Mouse (Mus musculus): ENCODE measurements around the gene Casr. TPM values are rescaled to one million over a fixed set of nuclear protein-coding genes. Genes with fewer than 3 reads are reported as not detected.

Casr gene
- polyA plus RNA-seq, 1 experiment = 1.00 TPM

DNA sequence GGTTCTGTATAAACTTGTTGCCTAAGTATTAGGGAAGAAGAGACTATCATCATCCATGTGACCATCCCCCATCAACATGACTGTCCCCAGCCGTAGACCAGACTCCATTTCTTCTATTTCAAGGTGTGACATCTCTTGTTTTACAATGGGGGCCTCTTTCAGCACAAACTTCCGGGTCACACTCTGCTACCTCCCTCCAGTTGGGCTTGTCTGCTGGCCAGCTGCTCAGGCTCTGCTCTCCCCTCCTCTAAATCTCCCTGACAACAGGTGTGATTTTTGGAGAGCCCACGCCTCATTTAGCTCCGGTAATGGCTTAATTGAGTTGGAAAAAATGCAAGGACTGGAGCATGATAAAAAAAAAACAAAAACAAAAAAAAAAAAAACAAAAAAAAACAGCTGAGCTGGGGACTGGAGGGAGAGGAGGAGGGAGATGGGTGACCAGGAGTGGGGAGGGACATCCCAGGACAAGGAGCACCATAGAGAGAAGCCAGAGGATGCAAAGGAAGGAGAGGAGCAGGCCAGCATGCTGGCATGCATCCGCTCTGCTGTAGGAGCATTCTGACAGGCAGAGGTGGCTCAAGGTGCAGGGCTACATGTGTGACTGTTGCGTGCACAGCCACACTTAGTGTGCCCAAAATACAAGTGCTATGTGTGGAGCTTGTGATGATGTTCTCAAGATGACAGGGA is 35.2 kb downstream of the Casr start:
- Histone ChIP-seq H3K36me3 (ENCODE audit: control insufficient read depth, insufficient read depth, low read length) (no peaks in the 10 kb centered on the region), H3K27ac (ENCODE audit: control insufficient read depth, insufficient read depth, low read length) (no peak overlapping the region), H3K4me1 (replicated peaks; ENCODE audit: control insufficient read depth, insufficient read depth, low read length) (no peaks in the 10 kb centered on the region), H3K4me3 (ENCODE audit: control insufficient read depth, insufficient read depth, low read length) (no peak overlapping the region), H3K27me3 (ENCODE audit: control insufficient read depth, insufficient read depth, low read length) (no peaks in the 10 kb centered on the region; the same call in 1 of the 2 replicates)
- no peak for DNase-seq
- WGBS = 82% methylated on average over 6 of the region's 6 CpGs
- TF ChIP-seq POLR2A (IDR thresholded peaks at IDR 0.05; ENCODE audit: control insufficient read depth, extremely low read depth, insufficient read depth, low read length, poor library complexity) (no peak), CTCF (IDR thresholded peaks at IDR 0.05; ENCODE audit: borderline replicate concordance, control insufficient read depth, extremely low read depth, insufficient read depth, low read length, poor library complexity) (no peak)

DNA sequence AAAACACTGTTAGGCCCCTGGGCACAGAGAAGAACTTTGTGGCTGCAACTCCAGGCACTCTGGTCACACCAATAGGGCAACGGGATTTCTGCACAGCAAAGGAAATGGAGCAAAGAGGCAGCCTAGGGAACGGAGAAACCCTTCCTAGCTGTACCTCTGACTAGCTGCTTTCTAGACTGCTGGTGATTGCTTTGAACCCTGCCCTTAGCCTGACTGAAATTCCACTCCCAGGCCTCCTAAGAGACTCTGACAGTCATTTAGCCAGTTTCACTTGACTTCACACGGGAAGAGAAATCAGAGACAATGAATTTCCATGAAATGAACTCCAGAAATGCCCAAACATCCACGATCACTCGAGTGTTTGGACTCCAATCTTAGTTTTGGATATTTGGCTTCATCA is 38.8 kb downstream of the Casr start:
- 92% methylated on average over 5 of the region's 5 CpGs for WGBS
- DNase-seq = no peak
- TF ChIP-seq CTCF (IDR thresholded peaks at IDR 0.05; ENCODE audit: borderline replicate concordance, control insufficient read depth, extremely low read depth, insufficient read depth, low read length, poor library complexity) = no peak
- TF ChIP-seq POLR2A (IDR thresholded peaks at IDR 0.05; ENCODE audit: control insufficient read depth, extremely low read depth, insufficient read depth, low read length, poor library complexity) = no peak

GRCm38 (mm10) chr16:36516355-36516754 is 45.6 kb downstream of the Casr start:
- DNase-seq = no peak
- H3K4me3 ChIP-seq (ENCODE audit: control insufficient read depth, insufficient read depth, low read length) = no peak overlapping the region
- no peak overlapping the region for H3K27ac ChIP-seq (ENCODE audit: control insufficient read depth, insufficient read depth, low read length)
- no peaks in the 10 kb centered on the region for H3K36me3 ChIP-seq (ENCODE audit: control insufficient read depth, insufficient read depth, low read length)
- TF ChIP-seq POLR2A (IDR thresholded peaks at IDR 0.05; ENCODE audit: control insufficient read depth, extremely low read depth, insufficient read depth, low read length, poor library complexity) (no peak), CTCF (IDR thresholded peaks at IDR 0.05; ENCODE audit: borderline replicate concordance, control insufficient read depth, extremely low read depth, insufficient read depth, low read length, poor library complexity) (no peak)
- no peaks in the 10 kb centered on the region for H3K4me1 ChIP-seq (replicated peaks; ENCODE audit: control insufficient read depth, insufficient read depth, low read length)
- WGBS = 76% methylated on average over 2 of the region's 2 CpGs
- H3K27me3 ChIP-seq (ENCODE audit: control insufficient read depth, insufficient read depth, low read length) = no peaks in the 10 kb centered on the region

More for the DNA sequence above, 38.8 kb downstream of the Casr start:
- Histone ChIP-seq H3K4me1 (replicated peaks; ENCODE audit: control insufficient read depth, insufficient read depth, low read length) (no peaks in the 10 kb centered on the region), H3K4me3 (ENCODE audit: control insufficient read depth, insufficient read depth, low read length) (no peak overlapping the region), H3K36me3 (ENCODE audit: control insufficient read depth, insufficient read depth, low read length) (no peaks in the 10 kb centered on the region), H3K27me3 (ENCODE audit: control insufficient read depth, insufficient read depth, low read length) (no peaks in the 10 kb centered on the region), H3K27ac (ENCODE audit: control insufficient read depth, insufficient read depth, low read length) (no peak overlapping the region)

DNA sequence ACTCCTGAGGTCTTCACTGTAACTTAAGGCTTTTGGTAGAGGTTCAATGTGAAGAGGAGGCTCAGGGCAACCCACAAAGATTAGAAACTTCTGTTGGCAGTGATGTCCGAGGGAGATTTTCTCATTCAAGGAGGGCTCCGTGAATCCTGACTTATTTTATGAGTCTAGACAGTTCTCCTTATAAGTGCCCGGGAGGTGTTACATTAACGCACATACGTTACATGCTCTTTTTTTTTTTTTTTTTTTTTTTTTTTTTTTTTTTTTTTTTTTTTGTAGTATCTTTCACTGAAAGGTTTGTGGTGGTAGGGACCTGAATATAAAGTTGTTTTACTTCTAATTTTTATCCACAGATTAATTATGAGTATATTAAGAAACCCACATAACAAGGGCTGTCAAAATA is 54.6 kb downstream of the Casr start:
- WGBS = 96% methylated on average over 5 of the region's 5 CpGs
- H3K27me3 ChIP-seq (ENCODE audit: control insufficient read depth, insufficient read depth, low read length) = no peaks in the 10 kb centered on the region
- no peak for DNase-seq
- TF ChIP-seq POLR2A (IDR thresholded peaks at IDR 0.05; ENCODE audit: control insufficient read depth, extremely low read depth, insufficient read depth, low read length, poor library complexity) = no peak
- no peaks in the 10 kb centered on the region for H3K4me1 ChIP-seq (replicated peaks; ENCODE audit: control insufficient read depth, insufficient read depth, low read length)
- H3K27ac ChIP-seq (ENCODE audit: control insufficient read depth, insufficient read depth, low read length) = no peak overlapping the region
- H3K36me3 ChIP-seq (ENCODE audit: control insufficient read depth, insufficient read depth, low read length) = no peaks in the 10 kb centered on the region
- H3K4me3 ChIP-seq (ENCODE audit: control insufficient read depth, insufficient read depth, low read length) = no peak overlapping the region

- no peaks in the 10 kb centered on the region for H3K27me3 ChIP-seq (ENCODE audit: control insufficient read depth, insufficient read depth, low read length)
- TF ChIP-seq CTCF (IDR thresholded peaks at IDR 0.05; ENCODE audit: borderline replicate concordance, control insufficient read depth, extremely low read depth, insufficient read depth, low read length, poor library complexity) (no peak), POLR2A (IDR thresholded peaks at IDR 0.05; ENCODE audit: control insufficient read depth, extremely low read depth, insufficient read depth, low read length, poor library complexity) (no peak)
- H3K4me3 ChIP-seq (ENCODE audit: control insufficient read depth, insufficient read depth, low read length) = no peak overlapping the region
- no peaks in the 10 kb centered on the region for H3K36me3 ChIP-seq (ENCODE audit: control insufficient read depth, insufficient read depth, low read length)
- no peak overlapping the region for H3K27ac ChIP-seq (ENCODE audit: control insufficient read depth, insufficient read depth, low read length)
- no peak for DNase-seq
- no peaks in the 10 kb centered on the region for H3K4me1 ChIP-seq (replicated peaks; ENCODE audit: control insufficient read depth, insufficient read depth, low read length)
Observed at GRCm38 (mm10) chr16:36506827-36507226, 55.1 kb downstream of the Casr start.

GRCm38 (mm10) chr16:36505913-36506312 is 56.0 kb downstream of the Casr start:
- Histone ChIP-seq H3K4me3 (ENCODE audit: control insufficient read depth, insufficient read depth, low read length) (no peak overlapping the region), H3K4me1 (replicated peaks; ENCODE audit: control insufficient read depth, insufficient read depth, low read length) (no peaks in the 10 kb centered on the region), H3K36me3 (ENCODE audit: control insufficient read depth, insufficient read depth, low read length) (no peaks in the 10 kb centered on the region), H3K27ac (ENCODE audit: control insufficient read depth, insufficient read depth, low read length) (no peak overlapping the region), H3K27me3 (ENCODE audit: control insufficient read depth, insufficient read depth, low read length) (no peaks in the 10 kb centered on the region)
- WGBS = 9% methylated on average over 4 of the region's 4 CpGs
- TF ChIP-seq CTCF (IDR thresholded peaks at IDR 0.05; ENCODE audit: borderline replicate concordance, control insufficient read depth, extremely low read depth, insufficient read depth, low read length, poor library complexity) (no peak), POLR2A (IDR thresholded peaks at IDR 0.05; ENCODE audit: control insufficient read depth, extremely low read depth, insufficient read depth, low read length, poor library complexity) (no peak)
- no peak for DNase-seq

GRCm38 (mm10) chr16:36505134-36505533 is 56.8 kb downstream of the Casr start:
- TF ChIP-seq POLR2A (IDR thresholded peaks at IDR 0.05; ENCODE audit: control insufficient read depth, extremely low read depth, insufficient read depth, low read length, poor library complexity) (no peak), CTCF (IDR thresholded peaks at IDR 0.05; ENCODE audit: borderline replicate concordance, control insufficient read depth, extremely low read depth, insufficient read depth, low read length, poor library complexity) (no peak)
- Histone ChIP-seq H3K4me1 (replicated peaks; ENCODE audit: control insufficient read depth, insufficient read depth, low read length) (no peaks in the 10 kb centered on the region), H3K36me3 (ENCODE audit: control insufficient read depth, insufficient read depth, low read length) (no peaks in the 10 kb centered on the region), H3K27ac (ENCODE audit: control insufficient read depth, insufficient read depth, low read length) (no peak overlapping the region), H3K27me3 (ENCODE audit: control insufficient read depth, insufficient read depth, low read length) (no peaks in the 10 kb centered on the region), H3K4me3 (ENCODE audit: control insufficient read depth, insufficient read depth, low read length) (no peak overlapping the region)
- DNase-seq = no peak
- WGBS = 59% methylated on average over 3 of the region's 3 CpGs
